Mouse (Mus musculus) liver, postnatal 0 days (tissue): ENCODE measurements at regions not wholly inside any gene's neighbourhood (a gene's known extent, or its start where the extent isn't known, plus 50 kb on each side); places are given as distances from the start of the nearest gene placed in this dataset.

Experiments
- CTCF ChIP-seq: sonication (generic); IDR thresholded peaks from 2 replicates; pipeline ENCODE4 v1.5.1; 2016; ENCODE audit warnings: antibody characterized with exemption, low read depth
- EP300 ChIP-seq: IDR thresholded peaks from 2 replicates; pipeline ENCODE4 v1.6.1; 2016; ENCODE audit warnings: antibody characterized with exemption, low read depth, mild to moderate bottlenecking

DNA sequence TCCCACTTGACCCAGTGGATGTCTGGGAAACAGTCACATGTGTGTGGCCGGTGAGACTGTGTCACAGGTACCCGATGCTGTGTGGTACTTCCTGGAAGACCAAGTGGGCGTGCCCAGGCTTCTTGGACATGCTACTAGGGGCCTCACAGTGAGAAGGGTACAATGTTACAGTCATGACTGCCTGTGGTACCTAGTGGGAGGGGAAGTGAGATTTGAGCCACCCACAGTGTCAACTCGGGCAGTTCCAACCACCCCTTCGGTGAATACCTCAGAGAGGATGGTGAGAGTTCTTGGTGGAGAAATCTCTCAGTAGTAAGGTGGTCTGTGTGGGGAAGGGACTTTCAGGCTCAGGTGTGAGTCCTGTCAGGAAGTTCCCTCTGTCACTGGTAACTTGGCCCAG is 90.0 kb downstream of the Gadd45g start:
- TF ChIP-seq EP300 (no peak), CTCF (no peak)
